Mouse (Mus musculus) lung, adult 18-20 months (tissue): Measurements from ENCODE around the gene Nid2.

Source experiments
- DNase-seq, 2 experiments: peaks; one replicate each; pipeline ENCODE4 v3.0.0; 2022; ENCODE audit warnings: mixed read lengths in 2 of 2

The Nid2 gene

GRCm38 (mm10) chr14:19785797-19786588 lies 34.9 kb downstream of the Nid2 start:
- DNase-seq, result no peak

- no peak for DNase-seq
Observed at GRCm38 (mm10) chr14:19788443-19788842, 37.4 kb downstream of the Nid2 start.

- DNase-seq, result no peak
Observed at GRCm38 (mm10) chr14:19794881-19795280, 43.8 kb downstream of the Nid2 start.

GRCm38 (mm10) chr14:19796541-19797304 lies 45.7 kb downstream of the Nid2 start:
- no peak for DNase-seq

- DNase-seq, result no peak
Observed at GRCm38 (mm10) chr14:19800485-19800884, 49.4 kb downstream of the Nid2 start.

GRCm38 (mm10) chr14:19801474-19802215 lies 50.6 kb downstream of the Nid2 start:
- DNase-seq, result no peak

GRCm38 (mm10) chr14:19803222-19803621 lies 52.2 kb downstream of the Nid2 start:
- no peak for DNase-seq

GRCm38 (mm10) chr14:19803623-19804022 lies 52.6 kb downstream of the Nid2 start:
- DNase-seq, result no peak

GRCm38 (mm10) chr14:19807339-19807738 lies 56.3 kb downstream of the Nid2 start:
- peak in 1 of 2 experiments; percentile 10 for DNase-seq

GRCm38 (mm10) chr14:19807858-19808257 lies 56.8 kb downstream of the Nid2 start:
- no peak for DNase-seq

- DNase-seq, result no peak
Observed at GRCm38 (mm10) chr14:19809934-19810333, 58.9 kb downstream of the Nid2 start.

GRCm38 (mm10) chr14:19813061-19813460 lies 62.0 kb downstream of the Nid2 start:
- no peak for DNase-seq

GRCm38 (mm10) chr14:19817949-19818348 lies 66.9 kb downstream of the Nid2 start:
- peak; percentile 70 to 76 for DNase-seq

GRCm38 (mm10) chr14:19821686-19822085 lies 70.6 kb downstream of the Nid2 start:
- no peak for DNase-seq

GRCm38 (mm10) chr14:19823321-19824142 lies 72.5 kb downstream of the Nid2 start, which contains the start of gene Rtraf:
Rtraf (minus strand) TSS chr14:19823824.
- peak; percentile 92 to 93 for DNase-seq

- no peak for DNase-seq
Observed at GRCm38 (mm10) chr14:19825481-19825880, 74.4 kb downstream of the Nid2 start.

- no peak for DNase-seq
Observed at GRCm38 (mm10) chr14:19836289-19836688, 85.2 kb downstream of the Nid2 start.

GRCm38 (mm10) chr14:19839600-19840332 lies 88.7 kb downstream of the Nid2 start:
- DNase-seq, result peak; percentile 33 to 41

GRCm38 (mm10) chr14:19853471-19853870 lies 102.4 kb downstream of the Nid2 start:
- no peak for DNase-seq

GRCm38 (mm10) chr14:19858279-19858678 lies 107.2 kb downstream of the Nid2 start:
- no peak for DNase-seq
